Mouse (Mus musculus) heart, embryonic 15.5 days (tissue): ENCODE measurements around the gene Mllt10. TPM values are rescaled to one million over a fixed set of nuclear protein-coding genes. Genes with fewer than 3 reads are reported as not detected.

ENCODE experiments used
- ATAC-seq: fragments of 200-750 bp; cut with Nextera tagmentation; replicated peaks from 2 replicates; pipeline ENCODE4 v1.8.0; 2017; ENCODE audit warnings: low read depth, moderate TSS enrichment; ENCODE audit not compliant: insufficient number of reproducible peaks, insufficient read depth, low FRiP score
- H3K27ac ChIP-seq: fragments of 300-500 bp; sonication (generic); 2 replicates; pipeline ENCODE4 v1.5.1; 2015; ENCODE audit warnings: mild to moderate bottlenecking, inconsistent platforms
- H3K27me3 ChIP-seq: fragments of 300-500 bp; sonication (generic); 2 replicates; pipeline ENCODE4 v1.6.1; 2015; ENCODE audit warnings: inconsistent platforms
- H3K36me3 ChIP-seq: fragments of 300-500 bp; sonication (generic); 2 replicates; pipeline ENCODE4 v1.6.1; 2015; ENCODE audit warnings: mild to moderate bottlenecking, inconsistent platforms
- H3K4me1 ChIP-seq: fragments of 300-500 bp; sonication (generic); replicated peaks from 2 replicates; pipeline ENCODE4 v1.6.1; 2015; ENCODE audit warnings: inconsistent platforms
- H3K4me2 ChIP-seq: fragments of 300-500 bp; sonication (generic); 2 replicates; pipeline ENCODE4 v1.6.1; 2015; ENCODE audit warnings: inconsistent platforms, mild to moderate bottlenecking, moderate library complexity
- H3K4me3 ChIP-seq: fragments of 300-500 bp; sonication (generic); 2 replicates; pipeline ENCODE4 v1.5.1; 2015; ENCODE audit warnings: mild to moderate bottlenecking, inconsistent platforms
- H3K9ac ChIP-seq: fragments of 300-500 bp; sonication (generic); 2 replicates; pipeline ENCODE4 v1.6.1; 2015; ENCODE audit warnings: mild to moderate bottlenecking, inconsistent platforms
- H3K9me3 ChIP-seq: fragments of 300-500 bp; sonication (generic); replicated peaks from 2 replicates; pipeline ENCODE4 v1.6.1; 2016; ENCODE audit warnings: inconsistent platforms
- WGBS: fragments of 180-500 bp; shearing (Covaris S2); methylation state at CpG from one replicate; pipeline ENCODE4 v1.1.7; 2015; ENCODE audit warnings: mixed read lengths; 5-methylcytosine and 5-hydroxymethylcytosine counted together
- polyA plus RNA-seq: library from polyadenylated mRNA; unstranded; fragments of >200 nt; fragmentation: Nextera tagmentation; extraction: Ambion mirVana; gene quantifications from 2 replicates; pipeline ENCODE4 v1.2.1, GENCODE M21; 2015

The Mllt10 gene
- polyA plus RNA-seq, 1 experiment from 2014 or later, result 36.0 TPM

DNA sequence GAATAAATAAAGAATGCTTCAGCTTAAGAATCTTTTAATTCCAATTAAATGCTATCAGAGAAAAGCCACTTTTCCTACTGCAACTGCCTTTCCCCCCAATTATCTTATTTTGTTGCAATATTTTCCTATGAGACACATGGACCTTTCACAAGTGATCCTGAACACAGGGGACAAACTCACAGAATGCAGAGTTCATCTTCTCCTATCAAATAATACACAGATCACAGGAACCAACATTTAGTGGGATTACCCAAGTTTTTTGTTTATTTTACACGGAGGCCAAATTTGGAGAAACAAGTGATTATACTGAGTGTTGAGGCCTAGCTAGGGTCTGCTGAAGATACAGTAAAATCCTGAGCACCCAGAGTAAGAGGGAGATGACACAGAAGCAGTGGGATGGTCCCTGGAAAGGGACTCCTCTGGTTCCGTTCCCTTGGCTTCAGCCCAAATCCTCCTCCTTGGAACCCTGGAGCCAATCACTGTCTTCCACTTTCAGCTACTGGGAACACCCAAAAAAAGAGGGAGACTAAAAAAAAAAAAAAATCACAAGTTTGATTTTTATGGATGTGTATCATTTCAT lies 996 bp upstream of the Mllt10 start:
- Histone ChIP-seq H3K9ac (no peak overlapping the region), H3K4me2 (peak overlapping the region; percentile 91), H3K9me3 (no peaks in the 10 kb centered on the region), H3K27me3 (no peaks in the 10 kb centered on the region), H3K27ac (peak overlapping the region; percentile 99; the same call in 1 of the 2 replicates), H3K36me3 (no peaks in the 10 kb centered on the region), H3K4me3 (no peak overlapping the region), H3K4me1 (peaks cover 21% of the 10 kb centered on the region)
- WGBS, result 24% methylated on average over 2 of the region's 2 CpGs
- ATAC-seq, result no peak

DNA sequence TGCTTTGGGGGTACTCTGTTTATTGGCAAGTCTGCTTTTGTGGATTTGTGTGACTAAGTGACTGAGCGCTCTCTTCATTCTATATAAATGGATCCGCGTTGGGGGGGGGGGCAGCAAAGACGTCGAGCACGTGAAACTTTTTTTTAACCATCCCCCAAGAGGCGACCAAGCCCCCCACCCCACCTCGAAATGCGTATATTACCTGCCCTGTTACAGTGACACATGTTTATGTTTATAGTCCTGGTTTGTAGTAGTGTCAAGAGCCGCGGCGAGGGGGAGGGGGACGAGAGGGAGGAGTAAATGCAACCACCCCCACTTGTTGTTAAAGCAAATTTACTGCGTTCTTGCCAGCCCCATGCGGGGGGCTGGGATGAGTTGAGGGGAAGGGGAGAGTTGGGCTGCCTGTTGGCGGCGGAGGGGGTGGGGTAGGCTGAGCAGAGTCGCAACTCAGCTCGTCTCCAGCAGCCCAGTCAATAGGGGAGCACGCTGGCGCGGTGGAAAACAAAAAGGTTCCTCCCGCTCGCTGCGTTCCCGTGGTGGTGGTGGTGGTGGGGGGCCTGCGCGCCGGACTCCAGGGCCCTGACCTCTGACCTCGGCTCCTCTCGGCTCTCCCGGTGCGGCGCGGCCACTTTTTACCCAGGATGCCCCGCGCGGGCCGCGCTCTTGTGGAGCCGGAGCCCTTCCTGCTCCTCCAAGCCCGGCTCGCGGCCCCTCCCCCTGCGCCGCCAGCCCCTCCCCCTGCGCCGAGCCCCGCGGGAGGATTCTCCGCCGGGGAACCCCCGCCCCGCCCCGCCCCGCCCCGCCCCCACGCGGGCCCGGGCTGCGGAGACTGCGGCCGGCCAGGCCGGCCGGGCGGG lies 1.1 kb downstream of the Mllt10 start:
- H3K36me3 ChIP-seq, result no peaks in the 10 kb centered on the region
- peak; percentile 88 for ATAC-seq

DNA sequence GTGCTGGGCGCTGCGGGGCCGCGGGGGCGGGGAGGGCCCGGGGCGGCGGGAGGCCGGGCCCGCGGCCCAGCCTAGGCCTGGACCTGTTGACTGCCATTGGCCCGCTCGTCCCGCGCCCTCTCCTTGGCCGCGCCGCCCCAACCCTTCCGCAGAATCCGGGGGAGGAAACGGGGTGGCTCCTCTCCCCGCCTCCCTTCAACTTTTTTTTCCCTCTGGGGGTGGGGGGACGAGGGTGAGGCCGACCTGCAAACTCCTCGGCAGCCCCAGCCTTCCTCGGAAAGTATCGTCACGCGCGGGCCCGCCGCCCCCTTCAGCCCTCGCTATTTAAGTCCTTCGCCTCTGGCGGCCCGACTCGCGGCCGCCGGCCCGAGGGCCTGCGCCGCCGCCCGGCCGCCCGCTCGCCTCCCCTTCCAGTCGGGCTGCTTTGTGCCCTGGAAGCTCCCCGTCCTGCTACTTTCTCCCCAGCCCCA lies 1.8 kb downstream of the Mllt10 start:
- H3K27ac ChIP-seq, result peak overlapping the region; percentile 99
- no peaks in the 10 kb centered on the region for H3K9me3 ChIP-seq
- peak; percentile 95 for ATAC-seq
- H3K4me3 ChIP-seq, result peak overlapping the region; percentile 65
- peak overlapping the region; percentile 91 for H3K4me2 ChIP-seq
- H3K9ac ChIP-seq, result peak overlapping the region; percentile 84
- peaks cover 13% of the 10 kb centered on the region for H3K4me1 ChIP-seq
- H3K27me3 ChIP-seq, result no peaks in the 10 kb centered on the region
- H3K36me3 ChIP-seq, result no peaks in the 10 kb centered on the region
- WGBS, result under 1% methylated on average over 44 of the region's 50 CpGs

More for the DNA sequence above, 1.1 kb downstream of the Mllt10 start:
- Histone ChIP-seq H3K4me2 (peak overlapping the region; percentile 91), H3K9me3 (no peaks in the 10 kb centered on the region), H3K4me3 (peak overlapping the region; percentile 65), H3K4me1 (peaks cover 13% of the 10 kb centered on the region), H3K27ac (peak overlapping the region; percentile 99), H3K9ac (peak overlapping the region; percentile 84), H3K27me3 (no peaks in the 10 kb centered on the region)
- under 1% methylated on average over 53 of the region's 66 CpGs for WGBS

DNA sequence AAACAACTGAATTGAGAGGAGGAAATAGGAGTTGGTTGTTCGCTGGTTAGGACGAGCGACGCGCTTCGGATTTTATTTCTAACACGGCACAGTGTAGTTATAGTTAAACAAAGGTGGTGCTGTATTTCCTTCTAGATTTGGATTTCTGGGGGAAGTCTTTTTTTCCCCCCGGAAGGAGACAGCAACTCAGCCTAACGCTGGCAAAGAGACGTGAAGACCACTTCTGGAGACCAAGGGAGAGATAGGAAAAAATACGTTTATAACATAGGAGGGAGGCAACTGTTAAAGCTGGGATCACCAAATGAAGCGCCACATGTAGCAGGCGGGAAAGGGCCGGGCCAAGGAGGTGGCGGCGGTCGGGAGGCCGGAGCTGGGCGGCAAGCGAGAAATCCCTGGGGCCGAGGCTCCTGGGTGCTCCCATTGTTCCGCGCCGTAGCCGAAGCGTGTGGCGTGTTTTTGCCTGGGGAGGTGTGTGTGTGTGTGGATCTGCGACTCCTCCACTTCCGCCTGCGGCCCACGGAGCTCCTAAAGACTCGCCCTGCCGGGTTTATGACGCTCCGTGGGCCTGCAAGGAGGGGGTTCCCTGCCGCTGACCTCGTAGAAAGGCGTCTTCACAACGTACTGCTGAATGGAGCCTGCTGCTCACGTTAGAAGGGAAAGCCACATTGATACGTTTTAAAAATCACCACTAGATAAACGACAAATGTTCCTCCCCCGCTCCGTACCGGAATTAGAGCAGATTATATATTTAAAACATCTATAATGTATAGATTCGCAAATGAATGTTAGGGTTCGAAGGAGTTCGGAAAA lies 2.5 kb downstream of the Mllt10 start:
- H3K4me3 ChIP-seq, result peak overlapping the region; percentile 65
- peak overlapping the region; percentile 99 for H3K27ac ChIP-seq
- H3K4me2 ChIP-seq, result peak overlapping the region; percentile 91
- H3K9me3 ChIP-seq, result no peaks in the 10 kb centered on the region
- WGBS, result under 1% methylated on average over 48 of the region's 48 CpGs
- no peaks in the 10 kb centered on the region for H3K27me3 ChIP-seq
- peaks cover 13% of the 10 kb centered on the region for H3K4me1 ChIP-seq
- H3K36me3 ChIP-seq, result no peaks in the 10 kb centered on the region
- no peak for ATAC-seq
- H3K9ac ChIP-seq, result peak overlapping the region; percentile 84

DNA sequence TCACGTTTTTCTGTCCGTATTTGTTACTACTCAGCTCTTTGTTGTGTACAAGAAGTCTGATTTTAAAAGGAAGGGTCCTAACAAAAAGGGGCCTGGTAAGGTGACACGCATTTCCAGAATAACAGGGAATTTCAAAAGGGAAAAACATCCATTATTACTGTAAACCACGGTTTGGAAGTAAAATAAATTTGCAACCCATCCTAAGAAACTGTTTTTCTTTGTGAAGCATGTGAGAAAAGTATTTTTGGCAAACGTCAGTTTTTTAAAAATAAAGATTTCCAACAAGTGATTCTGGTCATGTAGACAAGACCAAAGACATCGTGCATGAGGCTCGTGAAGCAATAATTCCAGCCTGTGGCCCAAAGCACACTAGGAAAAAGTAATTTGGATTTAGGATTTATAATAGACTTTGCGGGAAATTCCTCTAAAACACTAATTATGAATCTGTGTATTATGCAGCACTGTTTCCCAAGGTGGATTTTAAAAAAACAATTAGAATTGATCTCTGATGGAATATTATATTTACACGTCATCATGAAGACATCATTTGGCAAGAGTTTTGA lies 3.2 kb downstream of the Mllt10 start:
- Histone ChIP-seq H3K4me1 (peaks cover 13% of the 10 kb centered on the region), H3K36me3 (no peaks in the 10 kb centered on the region), H3K27me3 (no peaks in the 10 kb centered on the region), H3K27ac (peak overlapping the region; percentile 99), H3K9me3 (no peaks in the 10 kb centered on the region), H3K4me3 (peak overlapping the region; percentile 65), H3K4me2 (peak overlapping the region; percentile 91), H3K9ac (peak overlapping the region; percentile 84)
- ATAC-seq, result no peak
- 17% methylated on average over 9 of the region's 9 CpGs for WGBS

DNA sequence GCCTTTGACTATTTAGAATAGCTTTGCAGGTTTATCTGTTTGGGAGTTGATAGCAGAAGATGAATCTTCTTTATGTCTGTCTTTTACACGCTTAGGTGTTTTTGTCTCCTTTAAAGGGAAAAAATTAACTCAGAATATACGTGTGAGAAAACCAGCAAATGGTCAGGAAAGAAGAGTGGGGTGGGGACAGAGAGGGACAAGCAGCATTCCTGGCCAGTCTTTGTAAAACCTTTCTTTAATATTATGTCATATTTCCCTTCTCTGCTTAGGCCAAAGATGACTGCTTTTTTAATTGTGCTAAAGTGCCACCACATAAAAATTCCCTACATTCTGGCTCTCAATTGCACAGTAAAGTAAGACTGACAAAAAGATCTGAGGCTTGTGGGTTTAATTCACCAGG lies 4.0 kb downstream of the Mllt10 start:
- no peaks in the 10 kb centered on the region for H3K9me3 ChIP-seq
- WGBS, result 24% methylated on average over 2 of the region's 2 CpGs
- peak overlapping the region; percentile 91; the same call in 1 of the 2 replicates for H3K4me2 ChIP-seq
- no peak overlapping the region for H3K4me3 ChIP-seq
- H3K36me3 ChIP-seq, result no peaks in the 10 kb centered on the region
- H3K9ac ChIP-seq, result no peak overlapping the region
- H3K27ac ChIP-seq, result no peak overlapping the region; the same call in 1 of the 2 replicates
- peaks cover 10% of the 10 kb centered on the region for H3K4me1 ChIP-seq
- no peak for ATAC-seq
- H3K27me3 ChIP-seq, result no peaks in the 10 kb centered on the region

DNA sequence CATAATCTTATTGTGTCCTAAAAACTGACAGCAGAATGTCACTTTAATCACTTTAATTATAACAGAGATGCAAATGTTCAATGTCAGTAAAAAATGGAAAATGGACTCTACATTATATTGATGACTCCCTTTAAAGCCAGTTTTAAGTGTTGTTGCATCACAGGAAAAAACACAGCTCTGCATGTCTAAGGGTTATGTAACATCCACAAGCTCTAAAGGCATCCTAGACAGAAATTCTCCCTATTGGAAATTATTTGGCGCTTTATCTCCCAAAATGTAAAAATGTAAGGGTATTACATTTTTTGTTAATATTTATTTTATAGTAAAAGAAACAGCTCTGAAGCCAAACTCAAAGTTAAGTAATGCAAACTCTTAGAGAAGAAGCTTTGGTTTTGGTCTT lies 4.9 kb downstream of the Mllt10 start:
- no peak overlapping the region for H3K4me3 ChIP-seq
- peaks cover 10% of the 10 kb centered on the region for H3K4me1 ChIP-seq
- 85% methylated on average over 1 of the region's 1 CpGs for WGBS
- no peaks in the 10 kb centered on the region for H3K36me3 ChIP-seq
- H3K9ac ChIP-seq, result no peak overlapping the region
- H3K27ac ChIP-seq, result no peak overlapping the region
- no peak for ATAC-seq
- no peaks in the 10 kb centered on the region for H3K9me3 ChIP-seq
- H3K27me3 ChIP-seq, result no peaks in the 10 kb centered on the region
- H3K4me2 ChIP-seq, result no peak overlapping the region

DNA sequence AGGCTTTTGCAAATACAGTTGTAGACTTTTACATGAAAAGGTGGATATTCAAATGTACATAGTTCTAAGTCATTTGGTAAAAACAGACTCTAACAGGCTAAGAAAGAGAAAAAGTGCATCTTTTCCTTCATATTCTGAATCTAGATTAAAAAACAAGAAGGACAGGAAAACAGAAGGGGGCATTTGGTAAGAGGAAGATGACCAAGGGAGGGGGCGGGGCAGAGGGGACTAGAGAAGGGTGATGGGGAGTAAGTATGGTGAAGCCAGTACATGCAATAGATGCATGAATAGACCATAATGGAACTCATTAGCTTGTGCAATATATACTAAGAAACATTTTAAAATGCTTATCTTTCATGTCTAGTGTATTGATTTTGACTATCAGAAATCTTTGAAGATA lies 5.4 kb downstream of the Mllt10 start:
- Histone ChIP-seq H3K4me1 (peaks cover 10% of the 10 kb centered on the region), H3K27me3 (no peaks in the 10 kb centered on the region), H3K9ac (no peak overlapping the region), H3K27ac (no peak overlapping the region), H3K9me3 (no peaks in the 10 kb centered on the region), H3K36me3 (no peaks in the 10 kb centered on the region), H3K4me2 (no peak overlapping the region), H3K4me3 (no peak overlapping the region)
- WGBS, result 97% methylated on average over 1 of the region's 1 CpGs
- no peak for ATAC-seq

DNA sequence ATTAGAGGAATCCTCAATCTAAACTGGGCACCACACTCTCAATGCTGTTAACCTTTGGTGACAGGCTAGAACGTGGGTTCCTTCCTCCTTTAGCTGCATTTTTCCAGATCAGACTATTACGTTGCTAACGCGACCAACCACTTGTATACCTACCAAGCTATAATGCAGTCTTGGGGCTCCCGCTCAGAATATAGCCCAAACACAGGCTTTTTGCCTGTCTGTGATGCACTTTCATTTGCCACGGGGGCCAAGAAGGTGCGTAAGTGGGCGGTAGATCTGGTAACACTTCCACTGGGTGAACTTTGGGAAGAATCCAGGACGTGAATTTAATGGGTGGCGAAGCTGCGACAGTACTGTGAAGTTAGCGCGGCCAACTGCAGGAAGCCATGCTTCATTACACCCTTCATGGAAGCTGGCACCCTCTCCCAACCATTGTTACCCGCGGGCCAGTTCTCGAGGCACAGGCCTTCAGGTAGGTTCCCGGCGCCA lies 8.8 kb downstream of the Mllt10 start:
- Histone ChIP-seq H3K9me3 (no peaks in the 10 kb centered on the region), H3K4me3 (peak overlapping the region; percentile 87), H3K9ac (peak overlapping the region; percentile 97), H3K36me3 (peaks cover 7% of the 10 kb centered on the region), H3K27ac (peak overlapping the region; percentile 100), H3K4me2 (peak overlapping the region; percentile 77), H3K27me3 (no peaks in the 10 kb centered on the region), H3K4me1 (peaks cover 16% of the 10 kb centered on the region)
- peak; percentile 43 for ATAC-seq
- WGBS, result under 1% methylated on average over 18 of the region's 18 CpGs

DNA sequence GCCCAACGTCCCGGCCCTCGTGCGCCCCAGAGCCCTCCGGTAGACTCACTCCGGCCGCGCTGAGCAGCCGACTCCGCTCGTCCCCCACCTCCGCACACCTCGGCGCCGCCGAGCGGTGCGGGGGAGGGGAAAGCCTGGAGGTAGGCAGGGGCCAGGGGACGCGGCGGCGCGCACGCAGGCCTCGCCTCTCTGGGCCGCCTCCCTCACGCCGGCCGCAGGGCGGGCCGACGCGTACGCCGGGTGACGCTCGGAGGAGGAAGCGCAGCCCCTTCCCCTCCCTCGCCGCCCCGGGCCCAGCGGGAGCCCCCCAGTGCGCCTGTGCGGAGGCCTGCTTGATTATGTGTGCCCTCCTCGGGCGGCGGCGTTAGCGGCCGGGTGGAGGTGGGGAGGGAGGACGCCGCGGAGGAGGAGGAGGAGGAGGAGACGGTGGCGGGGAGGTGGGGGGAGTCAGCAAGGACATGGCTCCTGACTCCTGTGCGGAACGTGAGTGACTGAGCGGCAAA lies 9.4 kb downstream of the Mllt10 start:
- under 1% methylated on average over 41 of the region's 58 CpGs for WGBS
- peak overlapping the region; percentile 97 for H3K9ac ChIP-seq
- peak; percentile 96 for ATAC-seq
- H3K27me3 ChIP-seq, result no peaks in the 10 kb centered on the region
- peak overlapping the region; percentile 87 for H3K4me3 ChIP-seq
- H3K27ac ChIP-seq, result peak overlapping the region; percentile 100
- peaks cover 12% of the 10 kb centered on the region for H3K4me1 ChIP-seq
- H3K4me2 ChIP-seq, result peak overlapping the region; percentile 77
- peaks cover 7% of the 10 kb centered on the region for H3K36me3 ChIP-seq
- H3K9me3 ChIP-seq, result no peaks in the 10 kb centered on the region
